Mouse (Mus musculus) midbrain, postnatal 0 days (tissue): ENCODE data around the gene Olfr547. TPM values are rescaled to one million over a fixed set of nuclear protein-coding genes. Genes with fewer than 3 reads are reported as not detected.

ENCODE experiments used
- ATAC-seq: fragments of 200-750 bp; cut with Nextera tagmentation; 2 replicates; pipeline ENCODE4 v1.8.0; 2017; ENCODE audit warnings: moderate number of reproducible peaks, mild to moderate bottlenecking, moderate TSS enrichment, moderate library complexity; ENCODE audit not compliant: low FRiP score
- DNase-seq: peaks from one replicate; pipeline ENCODE4 v3.0.0-alpha.2; 2015; ENCODE audit warnings: low spot score
- H3K27ac ChIP-seq: fragments of 300-500 bp; sonication (generic); 2 replicates; pipeline ENCODE4 v1.5.1; 2014; ENCODE audit warnings: low read depth, mild to moderate bottlenecking, low read length, mixed read lengths
- H3K27me3 ChIP-seq: fragments of 300-500 bp; sonication (generic); 2 replicates; pipeline ENCODE4 v1.6.1; 2014; ENCODE audit warnings: low read length, control low read depth, mixed read lengths; ENCODE audit not compliant: insufficient read depth
- H3K36me3 ChIP-seq: fragments of 300-500 bp; sonication (generic); 2 replicates; pipeline ENCODE4 v1.6.1; 2014; ENCODE audit warnings: low read length, control low read depth, mixed read lengths; ENCODE audit not compliant: insufficient read depth
- H3K4me1 ChIP-seq: fragments of 300-500 bp; sonication (generic); 2 replicates; pipeline ENCODE4 v1.6.1; 2014; ENCODE audit warnings: mild to moderate bottlenecking, control low read depth, antibody characterized with exemption, low read length, mixed read lengths; ENCODE audit not compliant: insufficient read depth
- H3K4me2 ChIP-seq: fragments of 300-500 bp; sonication (generic); 2 replicates; pipeline ENCODE4 v1.6.1; 2014; ENCODE audit warnings: low read depth, mild to moderate bottlenecking, low read length, mixed read lengths; ENCODE audit not compliant: poor library complexity, severe bottlenecking
- H3K4me3 ChIP-seq: fragments of 300-500 bp; sonication (generic); 2 replicates; pipeline ENCODE4 v1.5.1; 2014; ENCODE audit warnings: low read depth, mild to moderate bottlenecking, low read length, moderate library complexity
- H3K9ac ChIP-seq: fragments of 300-500 bp; sonication (generic); replicated peaks from 2 replicates; pipeline ENCODE4 v1.6.1; 2014; ENCODE audit warnings: mild to moderate bottlenecking, low read length, moderate library complexity, mixed read lengths; ENCODE audit not compliant: poor library complexity, severe bottlenecking
- H3K9me3 ChIP-seq: fragments of 300-500 bp; sonication (generic); 2 replicates; pipeline ENCODE4 v1.6.1; 2016; ENCODE audit warnings: low read length, control low read depth
- CTCF ChIP-seq: IDR thresholded peaks from 2 replicates; pipeline ENCODE4 v1.5.1; 2016; ENCODE audit warnings: antibody characterized with exemption, mild to moderate bottlenecking
- WGBS: fragments of 180-500 bp; shearing (Covaris S2); extraction: QIAGEN DNeasy Blood & Tissue Kit; methylation state at CpG from one replicate; pipeline ENCODE4 v1.1.7; 2014; 5-methylcytosine and 5-hydroxymethylcytosine counted together
- polyA plus RNA-seq: library from polyadenylated mRNA; unstranded; fragments of >200 nt; fragmentation: Nextera tagmentation; extraction: Ambion mirVana; gene quantifications from 2 replicates; pipeline ENCODE4 v1.2.1, GENCODE M21; 2015
- total RNA-seq: library from RNA; depleted of rRNA; stranded (reverse); fragments of >200 nt; gene quantifications from 2 replicates; pipeline ENCODE4 v1.2.3, GENCODE M21; 2014

The Olfr547 gene
- total and polyA plus RNA-seq, 2 experiments from 2014 or later, result not detected

DNA sequence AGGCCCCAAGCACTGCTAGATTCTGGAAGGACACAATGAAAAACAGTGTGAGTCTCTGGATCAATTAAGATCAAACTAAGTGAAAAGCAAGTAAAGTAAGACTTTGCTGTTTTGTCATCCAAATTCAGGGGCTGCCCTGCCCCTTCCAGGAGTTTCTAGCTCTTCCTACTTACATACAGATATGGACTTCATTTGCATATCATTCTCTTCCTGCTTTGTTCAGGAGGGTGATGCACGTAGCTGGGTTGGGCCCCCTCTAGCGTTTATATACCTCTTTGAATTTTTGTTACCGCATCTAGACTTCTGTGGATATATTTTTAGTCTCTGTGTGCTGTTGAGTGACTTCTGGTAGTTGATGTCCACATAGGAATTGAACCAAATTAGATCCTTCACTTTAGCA, 6.7 kb downstream of the Olfr547 start:
- no peak overlapping the region for H3K27ac ChIP-seq
- H3K36me3 ChIP-seq, result no peaks in the 10 kb centered on the region
- ATAC-seq (no peak), DNase-seq (no peak)
- no peaks in the 10 kb centered on the region for H3K27me3 ChIP-seq
- WGBS, result 62% methylated on average over 3 of the region's 3 CpGs
- no peaks in the 10 kb centered on the region for H3K4me1 ChIP-seq
- H3K4me3 ChIP-seq, result no peak overlapping the region
- no peaks in the 10 kb centered on the region for H3K9me3 ChIP-seq
- no peak overlapping the region for H3K9ac ChIP-seq
- H3K4me2 ChIP-seq, result no peak overlapping the region
- TF ChIP-seq CTCF, result no peak

DNA sequence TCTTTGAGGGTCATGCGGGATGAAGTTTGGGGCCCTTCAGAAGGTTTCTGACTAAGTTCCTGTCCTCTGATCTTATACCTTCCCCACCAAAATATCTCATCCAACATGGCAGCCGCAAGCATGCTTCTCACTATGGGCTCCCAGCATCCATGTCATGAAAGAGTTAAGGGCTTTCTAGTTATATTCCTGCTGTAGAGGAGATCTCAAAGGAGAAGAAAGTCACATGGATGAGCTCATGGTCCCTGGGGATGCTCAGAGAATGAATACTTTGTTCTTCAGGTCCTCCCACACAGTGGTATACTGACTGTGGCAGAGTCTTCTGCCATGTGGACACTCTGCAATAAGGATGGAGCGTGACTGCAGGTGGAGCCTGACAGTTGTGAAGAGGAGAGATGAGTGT, 15.0 kb downstream of the Olfr547 start, which contains the start of gene Olfr549:
Olfr549 (plus strand) TSS at position 301 of the 400 bp plus-strand sequence.
- Histone ChIP-seq H3K27me3 (no peaks in the 10 kb centered on the region), H3K9me3 (no peaks in the 10 kb centered on the region), H3K9ac (no peak within 1 kb of the TSS), H3K36me3 (no peaks in the 10 kb centered on the region), H3K4me2 (no peak within 1 kb of the TSS), H3K4me1 (no peaks in the 10 kb centered on the region), H3K27ac (no peak within 1 kb of the TSS), H3K4me3 (no peak within 1 kb of the TSS)
- WGBS, result 93% methylated on average over 3 of the region's 3 CpGs
- TF ChIP-seq CTCF, result no peak
- no peak for ATAC-seq
- DNase-seq, result no peak

- DNase-seq, result no peak
- no peaks in the 10 kb centered on the region for H3K9me3 ChIP-seq
Observed at GRCm38 (mm10) chr7:102553279-102553678, 18.7 kb downstream of the Olfr547 start.

GRCm38 (mm10) chr7:102564999-102565997, 30.7 kb downstream of the Olfr547 start, which contains the start of gene Trim21:
Gene Trim21, minus strand, starts transcription at chr7:102565486.
- Histone ChIP-seq H3K36me3 (no peaks in the 10 kb centered on the region), H3K4me2 (peak within 1 kb of the TSS; percentile 38), H3K9me3 (no peaks in the 10 kb centered on the region), H3K4me1 (no peaks in the 10 kb centered on the region), H3K27ac (no peak within 1 kb of the TSS), H3K27me3 (no peaks in the 10 kb centered on the region), H3K4me3 (peak within 1 kb of the TSS; percentile 29), H3K9ac (no peak within 1 kb of the TSS)
- no peak for TF ChIP-seq CTCF
- DNase-seq, result peak; percentile 30
- WGBS, result 21% methylated on average over 10 of the region's 10 CpGs
- peak; percentile 66; the same call in 1 of the 2 replicates for ATAC-seq

More at GRCm38 (mm10) chr7:102553279-102553678, 18.7 kb downstream of the Olfr547 start:
- H3K9ac ChIP-seq, result no peak overlapping the region
- WGBS, result 82% methylated on average over 3 of the region's 3 CpGs
- TF ChIP-seq CTCF, result no peak
- no peak overlapping the region for H3K4me3 ChIP-seq
- ATAC-seq, result no peak
- H3K36me3 ChIP-seq, result no peaks in the 10 kb centered on the region
- no peak overlapping the region for H3K4me2 ChIP-seq
- H3K4me1 ChIP-seq, result no peaks in the 10 kb centered on the region
- H3K27ac ChIP-seq, result no peak overlapping the region
- no peaks in the 10 kb centered on the region for H3K27me3 ChIP-seq

DNA sequence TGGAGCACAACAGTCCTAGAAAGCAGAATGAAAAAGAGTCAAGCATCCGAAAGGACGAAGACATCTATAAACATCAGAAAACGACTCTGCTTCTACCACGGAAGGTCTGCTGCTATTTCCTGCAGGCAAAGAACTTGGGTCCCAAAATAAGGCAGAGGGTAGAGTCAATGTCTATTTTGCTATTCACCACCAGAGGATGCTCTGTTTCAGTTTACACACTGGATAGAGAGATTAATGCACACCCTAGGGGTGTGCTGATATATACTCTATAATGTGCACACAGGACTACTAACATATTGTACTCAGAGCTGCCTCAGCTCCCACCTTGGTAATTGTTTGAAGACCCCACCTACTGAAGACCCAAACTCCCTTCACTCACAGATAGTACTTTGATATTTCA, 31.7 kb downstream of the Olfr547 start:
- H3K27ac ChIP-seq, result no peak overlapping the region
- H3K9ac ChIP-seq, result no peak overlapping the region
- peak; percentile 28; the same call in 1 of the 2 replicates for TF ChIP-seq CTCF
- no peaks in the 10 kb centered on the region for H3K9me3 ChIP-seq
- H3K4me3 ChIP-seq, result no peak overlapping the region
- ATAC-seq, result no peak
- no peaks in the 10 kb centered on the region for H3K36me3 ChIP-seq
- H3K4me2 ChIP-seq, result no peak overlapping the region
- WGBS, result 93% methylated on average over 4 of the region's 4 CpGs
- no peaks in the 10 kb centered on the region for H3K27me3 ChIP-seq
- H3K4me1 ChIP-seq, result no peaks in the 10 kb centered on the region
- DNase-seq, result no peak

DNA sequence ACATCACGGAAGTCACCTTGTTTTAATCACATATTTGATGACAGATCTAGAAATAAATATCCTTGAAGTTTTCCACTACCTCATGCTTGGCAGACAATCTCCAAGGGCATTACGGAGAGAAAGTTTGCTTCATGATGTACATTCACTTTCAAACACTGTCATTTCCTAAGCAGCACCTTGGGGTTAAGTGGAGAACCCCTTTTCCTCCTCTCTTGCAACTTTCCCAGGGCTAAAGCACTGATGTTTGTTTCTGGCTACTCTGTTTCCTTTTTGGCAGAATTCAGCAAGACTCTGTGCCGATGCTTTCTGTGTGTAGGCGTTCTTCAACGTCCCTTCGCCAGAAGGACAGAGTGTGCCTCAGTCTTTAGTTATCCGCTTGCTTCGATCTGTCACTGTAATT, 36.6 kb downstream of the Olfr547 start, which contains the start of gene Olfr550:
Olfr550 (plus strand) TSS at position 301 of the 400 bp plus-strand sequence.
- 96% methylated on average over 8 of the region's 8 CpGs for WGBS

More for the DNA sequence above, 36.6 kb downstream of the Olfr547 start, which contains the start of gene Olfr550:
- TF ChIP-seq CTCF, result no peak
- DNase-seq (no peak), ATAC-seq (no peak)
- Histone ChIP-seq H3K27me3 (no peaks in the 10 kb centered on the region), H3K4me2 (no peak within 1 kb of the TSS), H3K4me1 (no peaks in the 10 kb centered on the region), H3K9me3 (no peaks in the 10 kb centered on the region), H3K4me3 (no peak within 1 kb of the TSS), H3K9ac (no peak within 1 kb of the TSS), H3K36me3 (no peaks in the 10 kb centered on the region), H3K27ac (no peak within 1 kb of the TSS)
